Mouse (Mus musculus) urinary bladder, postnatal 25 days (tissue): ENCODE measurements around the gene Aig1.

Experiments
- DNase-seq: peaks from one replicate; pipeline ENCODE4 v3.0.0; 2022; ENCODE audit warnings: low spot score

Aig1 gene

GRCm38 (mm10) chr10:13702688-13703087, 166.1 kb downstream of the Aig1 start:
- DNase-seq, result no peak

GRCm38 (mm10) chr10:13702043-13702442, 166.7 kb downstream of the Aig1 start:
- no peak for DNase-seq

GRCm38 (mm10) chr10:13696326-13696725, 172.5 kb downstream of the Aig1 start:
- no peak for DNase-seq

- no peak for DNase-seq
These were observed 175.5 kb downstream of the Aig1 start for GRCm38 (mm10) chr10:13693276-13693675.

- no peak for DNase-seq
These were observed 178.0 kb downstream of the Aig1 start for GRCm38 (mm10) chr10:13690773-13691172.

- no peak for DNase-seq
These were observed 178.8 kb downstream of the Aig1 start for GRCm38 (mm10) chr10:13689841-13690590.

GRCm38 (mm10) chr10:13688386-13689120, 180.2 kb downstream of the Aig1 start:
- no peak for DNase-seq

- no peak for DNase-seq
These were observed 181.5 kb downstream of the Aig1 start for GRCm38 (mm10) chr10:13687182-13687810.

GRCm38 (mm10) chr10:13686127-13686526, 182.7 kb downstream of the Aig1 start:
- no peak for DNase-seq

- no peak for DNase-seq
These were observed 183.4 kb downstream of the Aig1 start for GRCm38 (mm10) chr10:13685366-13685765.

- no peak for DNase-seq
These were observed 184.3 kb downstream of the Aig1 start for GRCm38 (mm10) chr10:13684452-13684851.

GRCm38 (mm10) chr10:13682565-13682964, 186.2 kb downstream of the Aig1 start:
- no peak for DNase-seq

GRCm38 (mm10) chr10:13677440-13677839, 191.3 kb downstream of the Aig1 start:
- no peak for DNase-seq

- no peak for DNase-seq
These were observed 193.8 kb downstream of the Aig1 start for GRCm38 (mm10) chr10:13675033-13675379.

- DNase-seq, result no peak
These were observed 194.3 kb downstream of the Aig1 start for GRCm38 (mm10) chr10:13674304-13675032.

GRCm38 (mm10) chr10:13667166-13667696, 201.5 kb downstream of the Aig1 start:
- no peak for DNase-seq

GRCm38 (mm10) chr10:13663476-13663875, 205.3 kb downstream of the Aig1 start:
- no peak for DNase-seq

- no peak for DNase-seq
These were observed 209.0 kb downstream of the Aig1 start for GRCm38 (mm10) chr10:13659778-13660177.

GRCm38 (mm10) chr10:13653739-13654462, 214.9 kb downstream of the Aig1 start:
- no peak for DNase-seq

- no peak for DNase-seq
These were observed 215.5 kb downstream of the Aig1 start for GRCm38 (mm10) chr10:13653326-13653725.

GRCm38 (mm10) chr10:13652061-13652460, 216.7 kb downstream of the Aig1 start:
- no peak for DNase-seq
